Mouse (Mus musculus): ENCODE results near the gene Ogdhl.
"Not testable (repeated sequence)": the region's sequence is repeated elsewhere in the genome, so short reads cannot be mapped to it uniquely, and the experiment has no call there.

The Ogdhl gene

GRCm38 (mm10) chr14:32321732-32322685 lies at the start of gene Ogdhl:
TSS of gene Ogdhl (plus strand) at chr14:32322019.
- DNase-seq (ENCODE audit: low read depth, low spot score): peak; percentile 39

- no peak for DNase-seq (ENCODE audit: low read depth, low spot score)
Observed at GRCm38 (mm10) chr14:32301622-32302021, 20.2 kb upstream of the Ogdhl start.

DNA sequence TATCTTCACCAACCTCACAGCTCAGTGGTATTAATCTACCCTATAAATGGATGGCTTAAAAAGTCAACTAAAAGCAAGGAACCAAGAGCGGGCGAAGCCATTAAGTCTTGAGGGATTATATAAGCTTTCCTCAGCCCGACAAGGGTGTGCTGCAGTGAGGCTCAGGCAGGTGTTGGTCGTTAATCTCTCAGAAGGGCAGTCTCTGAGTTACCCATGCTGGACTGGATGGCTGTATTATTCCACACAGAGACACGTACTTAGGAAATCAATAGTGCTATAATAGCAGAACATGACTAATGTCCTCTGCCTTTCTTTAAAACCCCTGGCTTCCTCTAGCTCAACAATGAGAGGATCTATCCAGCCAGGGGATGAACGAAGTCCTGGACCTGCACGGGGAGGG lies 19.4 kb upstream of the Ogdhl start:
- no peak for DNase-seq (ENCODE audit: low read depth, low spot score)

GRCm38 (mm10) chr14:32304921-32305320 lies 16.9 kb upstream of the Ogdhl start:
- DNase-seq (ENCODE audit: low read depth, low spot score): no peak

DNA sequence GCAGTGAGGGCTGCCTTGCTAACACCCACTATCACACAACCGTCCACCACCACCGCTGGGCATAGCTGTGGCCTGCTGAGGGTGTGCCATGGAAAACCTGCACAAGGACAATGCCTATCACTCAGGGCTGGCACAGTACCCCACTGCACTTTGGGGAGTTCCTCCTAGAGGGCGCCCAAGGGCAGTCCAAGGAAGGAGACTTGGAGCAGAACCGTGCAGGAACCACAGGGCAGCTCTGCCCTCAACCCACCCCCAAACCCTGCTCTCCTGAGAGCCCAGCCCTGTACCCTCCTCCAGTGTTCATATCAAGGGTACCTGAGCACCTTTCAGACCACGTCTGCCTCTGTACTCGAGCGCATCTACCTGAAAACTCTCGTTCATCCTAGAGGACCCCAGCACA lies 11.9 kb upstream of the Ogdhl start:
- no peak for DNase-seq (ENCODE audit: low read depth, low spot score)

DNA sequence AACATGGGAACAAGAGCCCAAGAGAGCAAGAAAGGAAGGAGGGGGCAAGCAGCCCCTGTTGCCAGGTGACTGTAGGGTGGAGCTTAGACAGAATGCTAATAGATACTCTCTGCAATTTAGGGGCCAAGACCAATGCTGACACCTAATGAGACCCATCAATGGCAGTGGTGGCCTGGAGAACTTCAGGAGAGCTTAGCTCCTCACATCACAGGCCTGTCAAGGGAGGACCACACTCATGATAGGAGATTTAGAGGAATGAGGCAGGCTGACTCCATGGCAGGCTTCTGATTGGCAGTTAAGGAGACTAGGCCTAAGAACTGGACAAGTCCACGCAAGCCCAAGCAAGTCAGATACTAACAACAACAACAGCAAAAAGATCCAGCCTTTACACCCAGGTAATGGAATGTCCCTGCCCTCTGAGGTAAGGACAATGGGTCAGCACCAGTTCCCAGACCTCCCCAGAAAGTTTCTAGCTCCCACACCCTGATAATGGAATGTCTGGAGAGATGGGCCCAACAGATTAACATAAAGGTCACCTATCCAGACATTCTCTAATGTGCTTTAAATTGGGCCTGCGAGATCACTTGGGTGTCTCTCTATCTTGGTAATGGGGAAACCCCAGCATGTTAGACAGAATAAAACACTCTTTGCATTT lies 10.3 kb upstream of the Ogdhl start:
- no peak for DNase-seq (ENCODE audit: low read depth, low spot score)

GRCm38 (mm10) chr14:32317822-32318221 lies 4.0 kb upstream of the Ogdhl start:
- DNase-seq (ENCODE audit: low read depth, low spot score): no peak

DNA sequence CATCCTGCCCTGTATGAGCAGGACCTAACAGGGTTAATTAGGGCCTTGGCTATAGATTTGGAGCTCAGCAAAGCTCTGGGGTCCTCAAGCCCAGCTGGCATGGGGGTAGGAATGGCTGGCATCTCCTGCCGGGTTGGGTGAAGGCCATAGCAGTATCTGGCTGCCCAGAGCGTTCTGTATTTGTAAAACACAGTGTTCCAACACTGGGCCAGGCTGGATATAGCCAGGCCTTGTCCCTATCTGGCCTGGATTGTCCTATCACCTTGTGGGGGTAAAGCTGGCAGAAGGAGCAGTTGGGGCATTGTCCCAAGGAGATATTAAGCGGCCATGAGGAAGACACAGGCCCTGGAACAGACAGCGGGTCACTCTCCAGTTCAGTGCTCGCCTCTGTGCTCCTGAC lies 1.4 kb downstream of the Ogdhl start:
- no peak for DNase-seq (ENCODE audit: low read depth, low spot score)

DNA sequence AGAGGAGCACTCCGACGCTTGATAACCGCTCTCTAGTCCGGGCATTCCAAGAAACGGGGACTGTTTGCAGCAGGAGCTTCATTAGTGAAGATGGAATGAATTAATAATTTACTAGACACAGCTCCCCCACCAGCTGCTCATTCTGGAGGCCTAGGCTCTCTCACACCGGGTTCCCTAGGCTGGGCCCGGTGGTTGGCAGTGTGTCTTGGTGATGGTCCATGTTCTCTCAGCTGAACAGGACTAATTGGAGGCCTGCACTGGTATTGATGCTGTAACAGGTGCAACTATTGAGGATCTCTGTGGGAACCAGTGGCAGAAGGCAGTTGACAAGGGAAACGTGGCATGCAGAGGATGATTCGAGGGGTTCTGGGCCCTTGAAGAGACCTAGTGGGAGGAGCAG lies 5.5 kb downstream of the Ogdhl start:
- DNase-seq (ENCODE audit: low read depth, low spot score): no peak

DNA sequence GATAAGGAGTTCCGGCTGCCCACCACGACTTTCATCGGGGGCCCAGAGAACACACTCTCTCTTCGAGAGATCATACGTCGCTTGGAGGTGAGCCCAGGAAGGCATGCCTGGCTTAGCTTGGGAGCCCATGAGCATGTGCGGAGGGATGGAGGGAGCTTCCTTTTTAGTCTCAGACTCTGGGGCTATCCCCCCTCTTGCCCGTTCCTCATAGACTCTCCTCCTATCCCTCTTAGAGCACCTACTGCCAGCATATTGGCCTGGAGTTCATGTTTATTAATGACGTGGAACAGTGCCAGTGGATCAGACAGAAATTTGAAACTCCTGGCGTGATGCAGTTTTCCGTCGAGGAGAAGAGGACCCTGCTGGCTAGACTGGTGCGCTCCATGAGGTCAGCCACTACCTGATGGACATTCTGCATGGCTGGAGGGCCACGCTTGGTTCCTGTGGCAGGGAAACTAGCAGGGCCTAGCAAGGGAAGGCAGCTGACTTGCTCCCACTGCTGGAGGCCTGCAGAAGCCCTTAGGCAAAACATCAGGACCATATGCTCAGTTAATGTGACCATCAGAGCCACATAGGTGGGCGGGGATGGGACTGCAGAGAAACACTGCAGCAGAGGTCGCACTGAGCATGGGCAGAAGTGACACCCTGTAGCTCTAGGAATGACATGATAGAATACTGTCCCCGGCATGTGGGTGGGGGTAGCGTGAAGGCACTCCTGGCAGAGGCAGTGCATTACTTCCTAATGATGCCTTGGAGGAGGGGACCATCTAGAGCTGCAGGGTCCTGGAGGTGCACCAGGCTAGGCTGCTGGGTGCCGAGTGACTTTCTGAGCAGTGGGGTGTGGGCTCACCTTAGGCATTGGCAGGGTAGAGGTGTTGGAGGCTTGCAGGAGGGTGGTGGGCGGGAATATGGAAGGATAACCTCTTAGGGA lies 11.0 kb downstream of the Ogdhl start:
- DNase-seq (ENCODE audit: low read depth, low spot score): no peak

GRCm38 (mm10) chr14:32336021-32336420 lies 14.2 kb downstream of the Ogdhl start:
- no peak for DNase-seq (ENCODE audit: low read depth, low spot score)

DNA sequence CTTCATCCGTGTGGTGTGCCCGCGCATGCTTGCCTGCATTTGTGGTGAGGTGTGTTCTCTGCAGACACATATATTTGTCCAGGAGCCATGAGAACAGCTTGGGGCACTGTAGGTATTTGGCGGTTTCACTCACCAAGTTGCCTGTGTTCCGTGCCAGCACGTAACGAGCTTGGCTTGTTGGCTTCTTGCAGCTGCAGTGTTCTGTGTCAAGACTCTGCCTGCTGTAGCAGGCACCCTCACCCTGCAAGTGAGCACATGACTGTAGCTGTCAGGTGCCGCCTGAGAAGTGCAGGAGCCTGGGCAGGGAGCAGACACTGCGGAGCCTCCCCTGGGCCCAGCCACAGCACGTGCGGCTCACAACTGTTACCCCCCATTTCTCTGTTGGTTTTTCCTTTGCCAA lies 14.7 kb downstream of the Ogdhl start:
- DNase-seq (ENCODE audit: low read depth, low spot score): no peak

GRCm38 (mm10) chr14:32341823-32342222 lies 20.0 kb downstream of the Ogdhl start:
- no peak for DNase-seq (ENCODE audit: low read depth, low spot score)

- no peak for DNase-seq (ENCODE audit: low read depth, low spot score)
Observed at GRCm38 (mm10) chr14:32344176-32344575, 22.4 kb downstream of the Ogdhl start.

GRCm38 (mm10) chr14:32344694-32345093 lies 22.9 kb downstream of the Ogdhl start:
- DNase-seq (ENCODE audit: low read depth, low spot score): no peak

DNA sequence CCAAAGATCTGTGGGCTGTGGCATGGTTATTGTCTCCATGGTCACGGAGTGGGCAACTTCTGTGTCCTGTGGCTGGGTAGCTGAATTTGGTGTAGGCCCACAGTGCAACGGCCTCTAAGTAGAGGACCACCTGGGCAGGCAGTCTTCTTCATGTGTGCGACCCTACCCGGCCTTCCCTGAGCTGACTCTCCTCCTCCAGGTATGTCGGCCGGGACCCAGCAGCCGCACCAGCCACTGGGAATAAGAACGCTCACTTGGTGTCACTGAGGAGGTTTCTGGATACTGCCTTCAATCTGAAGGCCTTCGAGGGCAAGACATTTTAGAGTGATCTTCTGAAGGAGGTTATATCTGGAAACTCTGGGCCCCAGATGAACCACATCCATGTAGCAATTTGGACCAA lies 25.5 kb downstream of the Ogdhl start:
- no peak for DNase-seq (ENCODE audit: low read depth, low spot score)

GRCm38 (mm10) chr14:32351181-32351920 lies 29.5 kb downstream of the Ogdhl start:
- not testable (repeated sequence) for DNase-seq (ENCODE audit: low read depth, low spot score)

- no peak for DNase-seq (ENCODE audit: low read depth, low spot score)
Observed at GRCm38 (mm10) chr14:32364359-32364758, 42.5 kb downstream of the Ogdhl start.

GRCm38 (mm10) chr14:32369756-32370155 lies 47.9 kb downstream of the Ogdhl start:
- DNase-seq (ENCODE audit: low read depth, low spot score): no peak

DNA sequence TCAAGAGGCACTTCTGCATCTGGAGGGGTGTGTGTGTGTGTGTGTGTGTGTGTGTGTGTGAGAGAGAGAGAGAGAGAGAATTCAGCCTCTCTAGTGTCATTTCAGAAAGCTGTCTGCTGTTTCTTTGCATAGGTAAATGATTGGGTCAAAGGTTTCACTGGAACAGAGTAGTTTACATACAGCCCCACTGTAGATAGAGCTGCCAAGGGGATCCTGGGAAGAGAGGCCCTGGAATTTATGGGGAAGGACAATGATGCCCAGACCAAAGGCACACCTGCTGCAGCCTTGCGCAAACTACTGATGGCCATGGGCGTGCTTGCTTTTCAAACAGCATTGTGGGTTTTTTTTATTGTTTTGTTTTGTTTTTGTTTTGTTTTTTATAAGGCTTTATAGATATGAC lies 50.7 kb downstream of the Ogdhl start:
- DNase-seq (ENCODE audit: low read depth, low spot score): no peak

All from skeletal muscle tissue, adult 2 months (tissue).